Mouse (Mus musculus): ENCODE measurements at regions not wholly inside any gene's neighbourhood (a gene's known extent, or its start where the extent isn't known, plus 50 kb on each side); places are given as distances from the start of the nearest gene placed in this dataset.
A peak's percentile ranks its signal among the peaks of the same experiment; 100 is the strongest.

DNA sequence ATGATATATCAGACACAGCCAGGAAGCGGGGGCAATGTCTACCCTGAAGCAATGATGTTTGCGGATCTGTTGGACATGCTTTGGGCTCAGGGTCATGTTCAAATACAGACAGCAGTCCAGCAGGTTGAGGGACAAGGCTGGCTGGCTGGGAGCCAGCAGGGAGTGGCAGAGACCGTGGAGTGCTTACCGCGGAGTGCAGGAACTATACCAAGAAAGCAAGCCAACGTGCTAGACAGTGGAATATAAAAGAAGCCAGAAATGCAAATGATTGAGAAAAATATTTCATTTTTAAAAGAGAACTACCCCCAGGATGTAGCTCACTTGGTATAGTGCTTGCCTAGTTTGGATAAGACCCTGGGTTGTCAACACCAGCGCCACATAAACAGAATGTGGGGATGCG lies 123.0 kb upstream of the Kit start (continued):
- TF ChIP-seq GATA1 (IDR thresholded peaks at IDR 0.05; ENCODE audit: low read depth, low read length) (no peak), CHD1 (IDR thresholded peaks at IDR 0.05; ENCODE audit: low read depth, low read length) (no peak), TAL1 (IDR thresholded peaks at IDR 0.05; ENCODE audit: low read length) (no peak), E2F4 (IDR thresholded peaks at IDR 0.05; ENCODE audit: borderline replicate concordance, low read depth, low read length) (no peak), MAZ (IDR thresholded peaks at IDR 0.05; ENCODE audit: low read depth, low read length) (0 out of 2 replicates have a peak, but pooled peaks have one; percentile 36), ZKSCAN1 (IDR thresholded peaks at IDR 0.05; ENCODE audit: low read depth, low read length) (no peak), ELF1 (IDR thresholded peaks at IDR 0.05; ENCODE audit: low read depth, low read length) (no peak; the same call in 1 of the 2 replicates), SMC3 (IDR thresholded peaks at IDR 0.05; ENCODE audit: low read depth, low read length) (peak; percentile 25; the same call in 1 of the 2 replicates), UBTF (IDR thresholded peaks at IDR 0.05; ENCODE audit: borderline replicate concordance, insufficient read depth, low read depth, low read length) (no peak), RCOR1 (IDR thresholded peaks at IDR 0.05; ENCODE audit: low read depth, low read length) (no peak)

DNA sequence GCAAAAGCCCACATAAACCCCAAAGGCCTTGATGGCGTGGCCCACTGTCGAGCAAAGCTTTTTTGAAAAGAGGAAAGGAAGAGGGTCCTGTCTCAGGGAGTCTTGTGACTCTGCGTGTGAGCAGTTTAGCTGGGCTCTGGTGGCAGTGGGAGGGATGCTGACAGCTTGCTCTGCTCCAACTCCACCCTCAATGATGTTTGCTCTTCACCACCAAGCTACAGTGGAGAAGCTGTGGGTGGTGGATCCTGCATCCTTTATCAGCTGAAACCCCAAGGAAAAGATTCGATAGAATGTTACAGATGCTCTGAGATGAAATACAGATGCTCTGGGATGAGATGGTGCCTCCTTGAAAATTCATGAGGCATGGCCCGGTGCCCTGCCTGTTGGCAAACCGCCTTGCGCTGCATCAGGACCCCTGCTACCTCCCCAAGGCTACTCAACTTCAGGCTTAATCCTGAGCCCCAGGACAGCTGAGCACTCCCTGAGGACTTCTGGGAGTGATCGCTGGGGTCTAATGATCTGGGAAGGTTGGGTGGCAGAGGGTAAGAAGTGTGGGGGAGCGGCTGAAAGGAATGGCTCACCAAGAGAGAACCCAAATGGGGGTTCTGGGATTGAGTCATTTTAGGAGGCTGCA lies 120.8 kb upstream of the Kit start:
- Histone ChIP-seq H3K27me3 (ENCODE audit: control insufficient read depth in 1 of 2, insufficient read depth in 2 of 2, low read length in 2 of 2) (no peaks in the 10 kb centered on the region), H3K4me1 (ENCODE audit: control insufficient read depth in 1 of 2, insufficient read depth in 2 of 2, low read length in 2 of 2) (peaks cover 8 to 43% of the 10 kb centered on the region in 2 experiments), H3K36me3 (ENCODE audit: control insufficient read depth in 1 of 2, insufficient read depth in 2 of 2, low read length in 2 of 2) (peaks cover 0 to 23% of the 10 kb centered on the region in 2 experiments; a peak in 2 of 4 replicates), H3K27ac (ENCODE audit: control insufficient read depth, low read depth, low read length) (peak overlapping the region; percentile 31; the same call in 1 of the 2 replicates), H3K9me3 (replicated peaks; ENCODE audit: insufficient read depth, low read length) (no peaks in the 10 kb centered on the region), H3K4me3 (ENCODE audit: control insufficient read depth in 1 of 2, insufficient read depth in 1 of 2, low read depth in 2 of 2, low read length in 2 of 2) (no peak overlapping the region), H3K9ac (ENCODE audit: control insufficient read depth, low read depth, low read length, poor library complexity, severe bottlenecking) (no peak overlapping the region), H3K79me2 (ENCODE audit: control insufficient read depth, insufficient read depth, low read length, poor library complexity) (peaks cover 2% of the 10 kb centered on the region; the same call in 1 of the 2 replicates)
- DNase-seq (ENCODE audit: low read depth, low spot score): no peak
- TF ChIP-seq RAD21 (IDR thresholded peaks at IDR 0.05; ENCODE audit: low read depth, low read length): no peak
- no peak for TF ChIP-seq POLR2A (IDR thresholded peaks at IDR 0.05; ENCODE audit: control insufficient read depth in 1 of 2, insufficient read depth in 1 of 2, low read depth in 1 of 2, low read length in 2 of 2, poor library complexity in 1 of 2)
- TF ChIP-seq NRF1 (IDR thresholded peaks at IDR 0.05; ENCODE audit: insufficient read depth, low read depth, low read length, poor library complexity, severe bottlenecking): no peak
- TF ChIP-seq BHLHE40 (IDR thresholded peaks at IDR 0.05; ENCODE audit: borderline replicate concordance, low read depth, low read length): no peak
- TF ChIP-seq MEF2A (IDR thresholded peaks at IDR 0.05; ENCODE audit: extremely low read depth, insufficient replicate concordance, low read depth, low read length, poor library complexity, severe bottlenecking): no peak
- TF ChIP-seq MYB (IDR thresholded peaks at IDR 0.05; ENCODE audit: low read depth, low read length): no peak
- TF ChIP-seq ZNF384 (IDR thresholded peaks at IDR 0.05; ENCODE audit: low read depth, low read length): no peak
- no peak for TF ChIP-seq GATA1 (IDR thresholded peaks at IDR 0.05; ENCODE audit: low read depth, low read length)
- TF ChIP-seq HCFC1 (IDR thresholded peaks at IDR 0.05; ENCODE audit: low read depth, low read length): no peak
- TF ChIP-seq E2F4 (IDR thresholded peaks at IDR 0.05; ENCODE audit: borderline replicate concordance, low read depth, low read length): no peak
- TF ChIP-seq NELFE (IDR thresholded peaks at IDR 0.05; ENCODE audit: low read depth, low read length): no peak
- TF ChIP-seq ZKSCAN1 (IDR thresholded peaks at IDR 0.05; ENCODE audit: low read depth, low read length): no peak
- no peak for TF ChIP-seq CTCF (IDR thresholded peaks at IDR 0.05 in 2 of 3, conservative IDR thresholded peaks at IDR 0.05 in 1 of 3; ENCODE audit: control insufficient read depth in 1 of 3, insufficient read depth in 1 of 3, low read depth in 2 of 3, low read length in 3 of 3, poor library complexity in 1 of 3, severe bottlenecking in 1 of 3)
- TF ChIP-seq GABPA (IDR thresholded peaks at IDR 0.05; ENCODE audit: low read depth, low read length): no peak
- no peak for TF ChIP-seq SIN3A (IDR thresholded peaks at IDR 0.05; ENCODE audit: low read length)
- no peak for TF ChIP-seq ETS1 (IDR thresholded peaks at IDR 0.05; ENCODE audit: low read depth, low read length)
- TF ChIP-seq ELF1 (IDR thresholded peaks at IDR 0.05; ENCODE audit: low read depth, low read length): no peak

Measured in MEL (cell line).